Comparison of ENCODE assay signal across 10 mouse cellular contexts in the genomic region with DNA sequence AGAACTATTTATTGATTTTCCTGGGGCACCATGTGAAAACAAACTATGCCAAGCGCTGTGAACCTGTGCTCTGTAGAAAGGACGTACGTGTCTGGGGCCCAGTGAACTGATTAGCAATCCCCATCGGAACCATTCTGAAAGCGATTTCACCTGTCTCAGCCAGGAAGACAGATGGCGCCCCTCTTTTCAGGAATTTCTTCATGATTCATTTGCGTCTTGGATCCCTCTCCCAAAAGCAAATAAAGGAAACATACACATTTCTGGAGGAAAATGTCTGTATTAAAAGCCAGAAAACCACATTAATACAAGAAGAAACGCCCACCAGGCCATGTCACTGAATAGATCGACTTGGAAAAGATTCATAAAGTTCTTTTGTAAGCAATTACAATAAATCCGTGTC. TPM values are rescaled to one million over a fixed set of nuclear protein-coding genes. Genes with fewer than 3 reads are reported as not detected.
A peak's percentile ranks its signal among the peaks of the same experiment; 100 is the strongest.
DNase-seq lines count a peak whose midpoint lies in the region; ATAC-seq and TF ChIP-seq lines count a peak whose summit lies in the region.
"Had no signal": no experiment of that assay in that cellular context is flagged by ENCODE, and none has a peak within 500 bp of the region (broad histone marks: within the 10 kb centered on the region; RNA-seq: fewer than 3 reads in every experiment).

No protein-coding gene starts in this region.

- no peak overlapping the region for H3K9ac ChIP-seq in heart, embryonic 15.5 days
- H3K9ac ChIP-seq in liver, embryonic 14.5 days (replicated peaks), result no peak overlapping the region

- H3K9me3 ChIP-seq in heart, embryonic 15.5 days (replicated peaks), result no peaks in the 10 kb centered on the region
- no peaks in the 10 kb centered on the region for H3K9me3 ChIP-seq in liver, embryonic 14.5 days (ENCODE audit: control insufficient read depth, low read length)

- peaks cover 22% of the 10 kb centered on the region for H3K27me3 ChIP-seq in heart, embryonic 15.5 days
- peaks cover 35% of the 10 kb centered on the region for H3K27me3 ChIP-seq in liver, embryonic 14.5 days (ENCODE audit: control insufficient read depth, insufficient read depth, low read length)

- WGBS in heart, embryonic 15.5 days, result 38% methylated on average over 10 of the region's 10 CpGs
- WGBS in liver, embryonic 14.5 days (ENCODE audit: insufficient replicate concordance), result 52% methylated on average over 10 of the region's 10 CpGs

- H3K36me3 ChIP-seq in heart, embryonic 15.5 days, result no peaks in the 10 kb centered on the region
- H3K36me3 ChIP-seq in liver, embryonic 14.5 days (replicated peaks; ENCODE audit: control insufficient read depth, insufficient read depth, low read depth), result no peaks in the 10 kb centered on the region

- DNase-seq in heart, postnatal 36 days, result no peak
- DNase-seq in right cerebral cortex, adult 2 months (ENCODE audit: low spot score in 2 of 2), result peak; percentile 37 to 41
- no peak for DNase-seq in right cerebral cortex, postnatal 4 days
- DNase-seq in liver, embryonic 14.5 days (ENCODE audit: low read depth in 3 of 3, low spot score in 3 of 3), result no peak
- no peak for DNase-seq in urinary bladder, postnatal 10 days (ENCODE audit: low spot score)
- no peak for DNase-seq in layer of hippocampus, postnatal 36 days
- DNase-seq: lung, postnatal 36 days had no signal

- TF ChIP-seq EP300 in liver, embryonic 14.5 days (IDR thresholded peaks at IDR 0.05; ENCODE audit: low read depth), result no peak

- peaks cover 16% of the 10 kb centered on the region for H3K4me1 ChIP-seq in heart, embryonic 15.5 days (replicated peaks)
- H3K4me1 ChIP-seq in liver, embryonic 14.5 days (replicated peaks; ENCODE audit: control insufficient read depth in 2 of 2, insufficient read depth in 2 of 2, low read length in 1 of 2), result no peaks in the 10 kb centered on the region

- no peak for ATAC-seq in heart, embryonic 15.5 days (replicated peaks; ENCODE audit: insufficient number of reproducible peaks, insufficient read depth, low FRiP score, low read depth)
- no peak for ATAC-seq in liver, embryonic 14.5 days (ENCODE audit: insufficient read depth)
- no peak for ATAC-seq in inflammation-experienced regulatory T-cells, adult 6 months

- 0 out of 2 replicates have a peak overlapping the region, but pooled peaks have one; percentile 9 for H3K4me2 ChIP-seq in heart, embryonic 15.5 days
- H3K4me2 ChIP-seq in liver, embryonic 14.5 days (ENCODE audit: low read depth), result peak overlapping the region; percentile 80

- no peak for TF ChIP-seq CTCF in liver, embryonic 14.5 days (IDR thresholded peaks at IDR 0.05; ENCODE audit: low read depth)

- H3K4me3 ChIP-seq in heart, embryonic 15.5 days, result no peak overlapping the region; the same call in 1 of the 2 replicates
- H3K4me3 ChIP-seq in liver, embryonic 14.5 days (ENCODE audit: insufficient read depth in 1 of 2, low read depth in 2 of 2, low read length in 2 of 2), result no peak overlapping the region

- intact Hi-C loops in heart, postnatal 36 days (cut with DNase I), result loop anchor here (1.0 to 5.0 kb wide), 2 partner anchors 109 to 182 kb away; a partner anchor contains a TSS

- no peak overlapping the region for H3K27ac ChIP-seq in heart, embryonic 15.5 days
- H3K27ac ChIP-seq in liver, embryonic 14.5 days, result no peak overlapping the region

RNA-seq across cellular contexts. Expression of a gene that starts 1.8 kb away (rescaled TPM):
- polyA plus RNA-seq in heart, embryonic 15.5 days (2015; fragmentation: Nextera tagmentation; extraction: Ambion mirVana), result 10.4 and 17.6 TPM in 2 replicates
- 1 to 10 TPM; 6.4 to 7.7 TPM for total RNA-seq in heart, postnatal 36 days (2021)
- 3.3 and 4.2 TPM in 2 replicates for polyA plus RNA-seq in liver, embryonic 14.5 days (2012; rRNA removed)
- 1.8 and 2.3 TPM in 2 replicates for polyA plus RNA-seq in liver, embryonic 14.5 days (2014; fragmentation: Nextera tagmentation; extraction: Ambion mirVana)
- 10 to 100 TPM; 33.6 to 36.0 TPM for total RNA-seq in layer of hippocampus, postnatal 36 days (2021)
- under 1 TPM in 2 of 3 experiments, not detected in 1; 0.45 to 0.85 TPM for polyA plus RNA-seq in inflammation-experienced regulatory T-cells, adult 6 months (2017; shearing (Covaris generic))

RNA-seq across cellular contexts. Expression of a gene that starts 43.0 kb away (rescaled TPM):
- 0.39 and 2.4 TPM in 2 replicates for polyA plus RNA-seq in heart, embryonic 15.5 days (2015; fragmentation: Nextera tagmentation; extraction: Ambion mirVana)
- total RNA-seq in heart, postnatal 36 days (2021), result under 1 TPM; 0.11 to 0.17 TPM
- 0.27 and 0.38 TPM in 2 replicates for polyA plus RNA-seq in liver, embryonic 14.5 days (2012; rRNA removed)
- polyA plus RNA-seq in liver, embryonic 14.5 days (2014; fragmentation: Nextera tagmentation; extraction: Ambion mirVana), result 0.15 and 0.35 TPM in 2 replicates
- not detected for total RNA-seq in layer of hippocampus, postnatal 36 days (2021)
- polyA plus RNA-seq in inflammation-experienced regulatory T-cells, adult 6 months (2017; shearing (Covaris generic)), result 1 to 10 TPM in 2 of 3 experiments, under 1 TPM in 1; 0.35 to 1.5 (median 1.3) TPM
- polyA plus RNA-seq: C2C12 had no signal

Comparison
In these comparisons a context has a peak if more than half of its experiments do, and no peak if none do; other contexts are left out.
1. DNase-seq: peak in right cerebral cortex, adult 2 months (2 of 2); none in heart, postnatal 36 days (0 of 2), right cerebral cortex, postnatal 4 days (single experiment), liver, embryonic 14.5 days (0 of 3), urinary bladder, postnatal 10 days (single experiment) and layer of hippocampus, postnatal 36 days (0 of 2).